Mouse (Mus musculus) midbrain, embryonic 13.5 days (tissue): ENCODE measurements at regions not wholly inside any gene's neighbourhood (a gene's known extent, or its start where the extent isn't known, plus 50 kb on each side); places are given as distances from the start of the nearest gene placed in this dataset.

Experiments used
- ATAC-seq: fragments of 200-750 bp; cut with Nextera tagmentation; 2 replicates; pipeline ENCODE4 v1.8.0; 2017; ENCODE audit warnings: mild to moderate bottlenecking, moderate TSS enrichment, moderate library complexity
- H3K27ac ChIP-seq: fragments of 300-500 bp; sonication (generic); 2 replicates; pipeline ENCODE4 v1.5.1; 2015; ENCODE audit warnings: inconsistent platforms, mild to moderate bottlenecking, moderate library complexity
- H3K27me3 ChIP-seq: fragments of 300-500 bp; sonication (generic); 2 replicates; pipeline ENCODE4 v1.6.1; 2015; ENCODE audit warnings: mild to moderate bottlenecking, inconsistent platforms
- H3K36me3 ChIP-seq: fragments of 300-500 bp; sonication (generic); 2 replicates; pipeline ENCODE4 v1.6.1; 2015; ENCODE audit warnings: mild to moderate bottlenecking, inconsistent platforms
- H3K4me1 ChIP-seq: fragments of 300-500 bp; sonication (generic); replicated peaks from 2 replicates; pipeline ENCODE4 v1.6.1; 2015; ENCODE audit warnings: inconsistent platforms
- H3K4me2 ChIP-seq: fragments of 300-500 bp; sonication (generic); replicated peaks from 2 replicates; pipeline ENCODE4 v1.6.1; 2015; ENCODE audit warnings: moderate library complexity, mild to moderate bottlenecking, inconsistent platforms
- H3K4me3 ChIP-seq: fragments of 300-500 bp; sonication (generic); replicated peaks from 2 replicates; pipeline ENCODE4 v1.5.1; 2015; ENCODE audit warnings: mild to moderate bottlenecking, inconsistent platforms
- H3K9ac ChIP-seq: fragments of 300-500 bp; sonication (generic); replicated peaks from 2 replicates; pipeline ENCODE4 v1.6.1; 2015; ENCODE audit warnings: mild to moderate bottlenecking, inconsistent platforms
- H3K9me3 ChIP-seq: fragments of 300-500 bp; sonication (generic); 2 replicates; pipeline ENCODE4 v1.6.1; 2016; ENCODE audit warnings: mild to moderate bottlenecking, inconsistent platforms
- WGBS: fragments of 180-500 bp; shearing (Covaris S2); methylation state at CpG from one replicate; pipeline ENCODE4 v1.1.7; 2015; 5-methylcytosine and 5-hydroxymethylcytosine counted together

- Histone ChIP-seq H3K9me3 (peaks cover 6% of the 10 kb centered on the region; the same call in 1 of the 2 replicates), H3K4me2 (no peak overlapping the region), H3K27me3 (no peaks in the 10 kb centered on the region), H3K9ac (no peak overlapping the region), H3K36me3 (no peaks in the 10 kb centered on the region), H3K4me1 (no peaks in the 10 kb centered on the region; the same call in 1 of the 2 replicates), H3K4me3 (no peak overlapping the region), H3K27ac (no peak overlapping the region)
- WGBS: 81% methylated on average over 4 of the region's 4 CpGs
- ATAC-seq: 0 out of 2 replicates have a peak, but pooled peaks have one; percentile 62
Observed at GRCm38 (mm10) chr11:19595107-19595506, 329.1 kb upstream of the Spred2 start.

GRCm38 (mm10) chr11:19596336-19596735, 327.8 kb upstream of the Spred2 start:
- Histone ChIP-seq H3K4me1 (no peaks in the 10 kb centered on the region; the same call in 1 of the 2 replicates), H3K27ac (no peak overlapping the region), H3K9ac (no peak overlapping the region), H3K27me3 (no peaks in the 10 kb centered on the region), H3K4me2 (no peak overlapping the region), H3K9me3 (peaks cover 6% of the 10 kb centered on the region; the same call in 1 of the 2 replicates), H3K36me3 (no peaks in the 10 kb centered on the region), H3K4me3 (no peak overlapping the region)
- ATAC-seq: no peak

DNA sequence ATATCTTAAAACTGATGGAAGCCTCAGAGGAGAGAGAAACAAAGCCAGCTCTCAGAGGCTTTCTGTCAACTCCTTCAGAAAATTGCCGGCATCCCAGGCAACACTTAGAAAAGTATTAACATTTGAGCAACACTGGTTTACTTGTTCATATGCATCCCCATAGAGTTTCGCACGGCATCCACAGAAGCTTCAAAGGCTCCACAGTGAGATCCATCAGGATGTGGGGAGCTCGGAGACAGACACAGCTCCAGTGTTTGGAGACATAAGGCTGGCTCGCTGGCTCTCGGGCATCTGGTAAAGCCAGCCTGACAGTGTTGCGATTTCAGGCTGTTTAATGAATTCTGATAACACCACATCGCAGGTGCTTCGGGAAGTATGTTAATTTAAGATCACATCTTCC, 324.7 kb upstream of the Spred2 start:
- Histone ChIP-seq H3K4me3 (no peak overlapping the region), H3K27ac (no peak overlapping the region), H3K4me2 (no peak overlapping the region), H3K9ac (no peak overlapping the region), H3K4me1 (no peaks in the 10 kb centered on the region), H3K9me3 (peaks cover 6% of the 10 kb centered on the region; the same call in 1 of the 2 replicates), H3K27me3 (no peaks in the 10 kb centered on the region), H3K36me3 (no peaks in the 10 kb centered on the region)
- no peak for ATAC-seq
- 78% methylated on average over 9 of the region's 9 CpGs for WGBS

DNA sequence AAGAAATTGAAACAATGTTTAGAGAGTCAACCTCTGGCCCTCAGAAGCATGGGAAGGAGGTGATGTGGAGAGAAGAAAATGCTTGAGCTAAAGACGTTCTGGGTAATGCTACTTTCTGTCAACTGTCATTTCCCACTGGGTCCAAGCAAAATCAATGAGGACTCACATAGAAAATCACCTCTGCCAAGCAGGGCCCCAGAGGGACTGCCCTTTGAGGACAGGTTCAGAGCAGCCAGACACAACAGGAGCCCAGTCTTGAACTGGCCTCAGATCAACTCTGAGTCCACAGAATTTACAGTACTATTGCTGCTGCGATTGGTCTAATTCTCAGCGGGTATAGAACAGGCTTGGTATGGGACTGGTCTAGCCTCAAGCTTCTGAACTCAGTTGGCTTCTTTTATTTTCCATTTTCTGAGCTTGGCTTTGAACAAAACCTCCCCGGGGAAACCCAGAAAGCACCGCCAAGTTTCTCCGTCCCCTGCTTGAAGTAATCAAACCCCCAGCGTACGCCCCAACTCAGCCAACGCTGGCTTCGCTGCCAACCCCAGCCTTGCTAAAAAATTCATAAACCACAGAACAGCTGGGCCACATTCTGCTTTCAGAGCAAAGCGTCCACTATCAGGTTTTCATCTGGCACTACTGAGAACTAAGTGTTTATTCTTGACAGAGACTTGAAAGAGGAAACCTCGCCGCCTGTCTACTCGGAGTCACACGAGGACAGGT, 322.8 kb upstream of the Spred2 start:
- Histone ChIP-seq H3K4me3 (no peak overlapping the region), H3K4me1 (no peaks in the 10 kb centered on the region), H3K9me3 (peaks cover 6% of the 10 kb centered on the region; the same call in 1 of the 2 replicates), H3K9ac (no peak overlapping the region), H3K4me2 (no peak overlapping the region), H3K36me3 (no peaks in the 10 kb centered on the region), H3K27me3 (no peaks in the 10 kb centered on the region), H3K27ac (no peak overlapping the region)
- 0 out of 2 replicates have a peak, but pooled peaks have one; percentile 14 for ATAC-seq
- 85% methylated on average over 15 of the region's 15 CpGs for WGBS

GRCm38 (mm10) chr11:19602496-19602895, 321.7 kb upstream of the Spred2 start:
- Histone ChIP-seq H3K9me3 (peaks cover 6% of the 10 kb centered on the region; the same call in 1 of the 2 replicates), H3K27me3 (no peaks in the 10 kb centered on the region), H3K4me3 (no peak overlapping the region), H3K36me3 (no peaks in the 10 kb centered on the region), H3K9ac (no peak overlapping the region), H3K4me2 (no peak overlapping the region), H3K27ac (no peak overlapping the region), H3K4me1 (no peaks in the 10 kb centered on the region)
- ATAC-seq: no peak
- 95% methylated on average over 5 of the region's 5 CpGs for WGBS

DNA sequence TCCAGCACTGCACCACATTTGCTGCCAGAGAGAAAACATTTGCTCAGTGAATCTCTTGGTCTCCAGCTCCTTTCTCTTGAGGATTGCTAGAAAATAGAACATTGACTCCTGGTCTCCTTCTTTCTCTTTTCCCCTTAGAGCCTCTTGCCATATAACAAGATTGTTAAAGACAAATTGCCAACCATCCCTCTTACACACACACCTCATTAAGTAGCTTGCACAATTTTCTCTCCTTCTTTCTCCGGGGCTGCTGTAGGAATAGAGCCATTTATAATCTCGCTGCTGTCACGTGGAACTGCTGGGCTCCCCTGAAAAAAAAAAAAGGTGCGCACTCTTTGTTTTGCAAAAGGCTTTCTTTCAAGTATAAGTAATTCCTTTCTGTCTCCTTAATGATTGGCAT, 318.6 kb upstream of the Spred2 start:
- H3K27ac ChIP-seq: no peak overlapping the region
- H3K9ac ChIP-seq: no peak overlapping the region
- no peaks in the 10 kb centered on the region for H3K9me3 ChIP-seq
- ATAC-seq: no peak
- WGBS: 79% methylated on average over 4 of the region's 4 CpGs
- H3K36me3 ChIP-seq: no peaks in the 10 kb centered on the region
- 0 out of 2 replicates have a peak, but pooled peaks cover 1% of the 10 kb centered on the region for H3K4me1 ChIP-seq
- no peaks in the 10 kb centered on the region for H3K27me3 ChIP-seq
- no peak overlapping the region for H3K4me2 ChIP-seq
- no peak overlapping the region for H3K4me3 ChIP-seq

GRCm38 (mm10) chr11:19606943-19607342, 317.2 kb upstream of the Spred2 start:
- Histone ChIP-seq H3K9ac (no peak overlapping the region), H3K27ac (no peak overlapping the region), H3K9me3 (no peaks in the 10 kb centered on the region)

DNA sequence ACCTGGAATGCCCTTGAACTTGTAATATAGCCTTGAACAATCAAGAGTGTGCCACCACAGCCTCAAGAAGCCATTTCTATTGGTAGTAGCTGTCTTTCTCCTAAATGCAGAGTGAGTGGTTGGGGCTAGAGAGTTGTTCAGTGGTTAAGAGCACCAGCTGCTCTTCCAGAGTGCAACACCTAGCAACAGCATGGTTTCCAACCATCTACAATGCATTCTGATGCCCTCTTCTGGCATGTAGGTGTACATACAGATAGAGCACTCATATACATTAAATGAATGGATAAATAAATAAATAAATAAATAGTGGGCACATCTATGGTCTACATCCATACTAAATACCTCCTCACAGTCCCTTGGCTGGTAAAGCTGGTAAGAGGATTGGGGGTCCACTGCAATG, 316.2 kb upstream of the Spred2 start:
- H3K9me3 ChIP-seq: no peaks in the 10 kb centered on the region
- no peaks in the 10 kb centered on the region for H3K36me3 ChIP-seq
- H3K27me3 ChIP-seq: no peaks in the 10 kb centered on the region
- H3K9ac ChIP-seq: no peak overlapping the region
- H3K27ac ChIP-seq: no peak overlapping the region
- 0 out of 2 replicates have a peak, but pooled peaks cover 3% of the 10 kb centered on the region for H3K4me1 ChIP-seq
- no peak overlapping the region for H3K4me2 ChIP-seq
- ATAC-seq: no peak
- no peak overlapping the region for H3K4me3 ChIP-seq

More at GRCm38 (mm10) chr11:19606943-19607342, 317.2 kb upstream of the Spred2 start:
- Histone ChIP-seq H3K4me3 (no peak overlapping the region), H3K4me1 (0 out of 2 replicates have a peak, but pooled peaks cover 3% of the 10 kb centered on the region), H3K36me3 (no peaks in the 10 kb centered on the region), H3K4me2 (no peak overlapping the region), H3K27me3 (no peaks in the 10 kb centered on the region)
- no peak for ATAC-seq
- WGBS: 92% methylated on average over 8 of the region's 8 CpGs

DNA sequence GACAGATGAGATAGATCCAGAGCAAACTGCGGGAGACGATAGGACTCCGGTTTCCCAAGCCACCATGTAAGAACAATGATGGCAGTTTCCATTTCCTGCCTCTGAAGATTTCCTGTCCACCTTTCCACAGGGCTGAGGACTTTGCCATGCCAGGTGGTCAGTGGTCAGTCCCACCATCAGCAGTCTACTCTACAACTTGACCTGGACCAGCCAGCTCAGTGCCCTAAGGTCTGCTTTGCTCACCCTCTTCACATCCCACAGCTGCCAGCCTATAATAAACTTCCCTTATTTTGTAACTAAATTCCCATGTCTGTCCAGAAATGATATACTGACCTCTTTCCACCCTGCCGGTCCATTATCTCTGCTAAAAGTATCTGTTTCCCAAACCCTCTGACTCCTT, 315.7 kb upstream of the Spred2 start:
- no peak for ATAC-seq
- Histone ChIP-seq H3K4me2 (no peak overlapping the region), H3K4me3 (no peak overlapping the region), H3K36me3 (no peaks in the 10 kb centered on the region), H3K9ac (no peak overlapping the region), H3K4me1 (0 out of 2 replicates have a peak, but pooled peaks cover 3% of the 10 kb centered on the region), H3K9me3 (no peaks in the 10 kb centered on the region), H3K27ac (no peak overlapping the region), H3K27me3 (no peaks in the 10 kb centered on the region)
- WGBS: 96% methylated on average over 4 of the region's 4 CpGs

DNA sequence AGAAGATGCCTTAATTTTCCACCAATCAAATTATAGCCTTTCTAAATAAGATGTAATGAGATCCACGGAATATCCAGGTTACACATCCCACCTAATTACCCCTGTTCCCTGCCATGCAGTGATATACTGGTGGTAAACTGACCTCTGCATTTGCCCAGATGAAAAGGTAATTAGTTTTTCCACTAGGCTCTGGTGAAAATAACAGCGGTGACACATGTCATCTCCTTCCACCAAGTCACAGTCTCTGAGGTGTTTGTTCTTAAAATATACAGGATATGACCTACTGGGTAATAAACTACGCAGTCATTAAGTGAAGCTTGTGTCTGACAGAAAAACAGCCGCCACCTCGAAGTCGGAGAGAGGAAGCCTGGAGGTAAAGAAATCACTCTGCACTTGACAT, 313.6 kb upstream of the Spred2 start:
- WGBS: 75% methylated on average over 6 of the region's 6 CpGs
- H3K27me3 ChIP-seq: no peaks in the 10 kb centered on the region
- no peak overlapping the region for H3K9ac ChIP-seq
- no peak overlapping the region for H3K4me3 ChIP-seq
- no peak overlapping the region for H3K27ac ChIP-seq
- H3K9me3 ChIP-seq: no peaks in the 10 kb centered on the region
- no peaks in the 10 kb centered on the region for H3K36me3 ChIP-seq
- H3K4me1 ChIP-seq: 0 out of 2 replicates have a peak, but pooled peaks cover 3% of the 10 kb centered on the region
- ATAC-seq: no peak
- no peak overlapping the region for H3K4me2 ChIP-seq

DNA sequence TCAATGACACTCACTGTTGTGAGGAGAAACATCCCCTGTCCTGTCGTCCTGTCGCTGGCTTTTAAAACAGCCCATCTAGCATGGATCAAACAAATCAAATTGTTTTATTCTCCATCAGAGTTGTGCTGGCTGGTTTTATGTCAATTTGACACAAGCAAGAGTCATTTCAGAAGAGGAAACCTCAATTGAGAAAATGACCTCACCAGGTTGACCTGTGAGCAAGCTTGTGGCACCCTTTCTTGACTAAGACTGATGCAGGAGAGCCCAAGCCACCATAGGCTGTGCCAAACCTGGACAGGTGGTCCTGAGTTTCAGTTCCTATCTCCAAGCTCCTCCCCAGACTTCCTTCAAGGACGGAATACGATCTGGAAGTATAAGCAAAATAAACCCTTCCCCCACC, 313.0 kb upstream of the Spred2 start:
- no peak for ATAC-seq
- Histone ChIP-seq H3K9me3 (no peaks in the 10 kb centered on the region), H3K4me2 (no peak overlapping the region), H3K27me3 (no peaks in the 10 kb centered on the region), H3K9ac (no peak overlapping the region), H3K27ac (no peak overlapping the region), H3K4me3 (no peak overlapping the region), H3K4me1 (0 out of 2 replicates have a peak, but pooled peaks cover 3% of the 10 kb centered on the region), H3K36me3 (no peaks in the 10 kb centered on the region)
- 91% methylated on average over 4 of the region's 4 CpGs for WGBS

DNA sequence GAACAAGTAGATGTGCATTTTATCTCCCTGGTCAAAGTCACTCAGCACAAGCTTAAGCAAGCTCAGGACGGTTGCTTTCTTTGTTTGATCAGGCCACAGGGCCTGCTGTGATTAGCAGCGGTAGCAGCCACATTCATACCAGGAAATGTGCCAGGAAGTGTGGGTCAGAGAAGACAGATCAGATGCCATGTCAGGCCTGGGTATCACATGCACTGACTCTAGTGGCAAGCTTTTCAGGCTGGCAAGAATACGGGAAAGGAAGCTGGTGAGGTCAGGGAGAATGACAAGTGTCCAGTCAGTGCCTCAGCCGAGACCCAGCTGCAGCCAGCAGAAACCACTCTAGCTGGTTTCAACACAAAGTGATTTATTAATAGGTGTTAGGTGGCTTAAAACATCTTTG, 307.7 kb upstream of the Spred2 start:
- ATAC-seq: no peak
- Histone ChIP-seq H3K4me3 (no peak overlapping the region), H3K27ac (no peak overlapping the region), H3K4me2 (no peak overlapping the region), H3K36me3 (no peaks in the 10 kb centered on the region), H3K27me3 (no peaks in the 10 kb centered on the region), H3K4me1 (0 out of 2 replicates have a peak, but pooled peaks cover 4% of the 10 kb centered on the region), H3K9me3 (no peaks in the 10 kb centered on the region), H3K9ac (no peak overlapping the region)
- WGBS: 65% methylated on average over 4 of the region's 4 CpGs
